Mouse (Mus musculus) stomach, embryonic 16.5 days (tissue): ENCODE results near the gene Rangrf. TPM values are rescaled to one million over a fixed set of nuclear protein-coding genes. Genes with fewer than 3 reads are reported as not detected.
"Not testable (repeated sequence)": the region's sequence is repeated elsewhere in the genome, so short reads cannot be mapped to it uniquely, and the experiment has no call there.

Experiments used
- ATAC-seq: fragments of 200-750 bp; cut with Nextera tagmentation; 2 replicates; pipeline ENCODE4 v1.8.0; 2017; ENCODE audit warnings: moderate number of reproducible peaks, moderate TSS enrichment; ENCODE audit not compliant: insufficient read depth, low FRiP score
- H3K27ac ChIP-seq: fragments of 300-500 bp; sonication (generic); 2 replicates; pipeline ENCODE4 v1.5.1; 2014; ENCODE audit warnings: low read length
- H3K27me3 ChIP-seq: fragments of 300-500 bp; sonication (generic); 2 replicates; pipeline ENCODE4 v1.6.1; 2014; ENCODE audit warnings: low read length, control low read depth, mixed read lengths; ENCODE audit not compliant: control insufficient read depth, insufficient read depth
- H3K36me3 ChIP-seq: fragments of 300-500 bp; sonication (generic); 2 replicates; pipeline ENCODE4 v1.6.1; 2014; ENCODE audit warnings: low read length; ENCODE audit not compliant: control insufficient read depth, insufficient read depth
- H3K4me1 ChIP-seq: fragments of 300-500 bp; sonication (generic); 2 replicates; pipeline ENCODE4 v1.6.1; 2014; ENCODE audit warnings: low read length, control low read depth, mixed read lengths; ENCODE audit not compliant: control insufficient read depth, insufficient read depth
- H3K4me2 ChIP-seq: fragments of 300-500 bp; sonication (generic); 2 replicates; pipeline ENCODE4 v1.6.1; 2014; ENCODE audit warnings: low read depth, low read length, mixed read lengths
- H3K4me3 ChIP-seq: fragments of 300-500 bp; sonication (generic); replicated peaks from 2 replicates; pipeline ENCODE4 v1.5.1; 2014; ENCODE audit warnings: mild to moderate bottlenecking, low read length
- H3K9ac ChIP-seq: fragments of 300-500 bp; sonication (generic); 2 replicates; pipeline ENCODE4 v1.6.1; 2014; ENCODE audit warnings: low read length
- H3K9me3 ChIP-seq: fragments of 300-500 bp; sonication (generic); replicated peaks from 2 replicates; pipeline ENCODE4 v1.6.1; 2016; ENCODE audit warnings: low read length, control low read depth; ENCODE audit not compliant: control insufficient read depth
- WGBS: fragments of 180-500 bp; shearing (Covaris S2); extraction: QIAGEN DNeasy Blood & Tissue Kit; methylation state at CpG from one replicate; pipeline ENCODE4 v1.1.7; 2014; 5-methylcytosine and 5-hydroxymethylcytosine counted together
- polyA plus RNA-seq: library from polyadenylated mRNA; unstranded; fragments of >200 nt; fragmentation: Nextera tagmentation; extraction: Ambion mirVana; gene quantifications from 2 replicates; pipeline ENCODE4 v1.2.1, GENCODE M21; 2015

Gene Rangrf
- polyA plus RNA-seq, 1 experiment from 2014 or later = 57.6 TPM

DNA sequence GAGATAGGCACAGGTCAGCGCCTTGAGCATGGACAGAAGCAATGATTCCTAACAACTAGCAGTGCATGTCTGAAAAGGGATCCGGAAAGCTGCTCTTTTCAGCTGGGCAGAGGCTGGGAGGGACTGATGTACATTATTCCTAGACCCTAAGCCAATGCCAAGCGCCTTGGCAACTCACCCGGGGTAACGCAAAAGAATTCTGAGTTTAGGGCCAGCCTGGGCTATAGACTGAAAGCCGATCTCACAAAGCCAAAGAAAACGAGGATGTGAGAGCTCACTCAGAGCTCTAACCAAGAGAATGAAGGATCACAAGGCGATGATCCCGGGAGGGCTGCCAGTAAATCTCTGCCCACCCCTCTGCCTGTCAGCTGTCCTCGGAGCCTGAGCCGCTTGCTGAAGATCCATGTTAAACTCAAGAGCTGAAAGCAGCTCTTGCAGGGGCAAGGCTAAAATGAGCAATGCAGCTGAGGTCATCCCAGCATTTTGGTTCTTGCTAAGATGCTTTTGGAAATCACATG, 12.4 kb upstream of the Rangrf start:
- Histone ChIP-seq H3K4me3 (no peak overlapping the region), H3K9ac (no peak overlapping the region), H3K27ac (no peak overlapping the region), H3K9me3 (no peaks in the 10 kb centered on the region), H3K27me3 (no peaks in the 10 kb centered on the region), H3K36me3 (peaks cover 4% of the 10 kb centered on the region; the same call in 1 of the 2 replicates), H3K4me2 (no peak overlapping the region), H3K4me1 (no peaks in the 10 kb centered on the region; the same call in 1 of the 2 replicates)
- no peak for ATAC-seq
- 88% methylated on average over 11 of the region's 11 CpGs for WGBS

DNA sequence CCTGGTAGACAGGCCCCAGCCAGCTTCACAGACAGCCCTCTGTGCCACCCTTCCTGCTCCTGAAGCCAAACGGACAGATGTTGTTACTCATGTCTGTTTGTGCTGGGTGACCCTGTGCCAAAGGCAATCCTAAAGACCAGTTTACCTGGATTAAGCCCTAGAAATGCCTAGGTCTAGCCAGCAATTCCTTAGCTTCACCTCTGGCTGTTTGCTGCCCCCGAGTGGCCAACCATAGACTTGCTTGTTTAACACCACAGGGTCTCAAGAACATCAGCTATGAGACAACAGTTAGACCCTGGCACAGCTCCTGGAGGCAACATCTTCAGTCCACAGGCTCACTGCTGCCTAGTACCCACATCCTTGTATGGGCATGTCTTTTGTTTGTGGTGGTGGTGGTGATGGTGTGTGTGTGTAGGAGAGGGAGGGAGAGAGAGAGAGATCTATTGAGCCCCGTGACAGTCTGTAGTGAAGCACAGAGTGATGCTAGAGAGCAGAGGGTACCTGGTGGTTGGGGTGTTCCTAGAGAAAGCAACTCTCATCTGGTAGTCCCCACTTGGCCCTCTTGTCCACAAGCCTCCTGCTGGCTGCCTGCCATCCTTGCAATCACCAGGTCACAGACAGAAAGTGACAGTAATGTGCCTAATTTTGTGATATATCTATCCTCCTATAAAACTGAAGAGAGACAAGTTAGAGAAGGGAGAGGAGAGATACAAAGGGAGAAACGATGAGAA, 7.8 kb upstream of the Rangrf start:
- H3K9me3 ChIP-seq = no peaks in the 10 kb centered on the region
- H3K4me3 ChIP-seq = no peak overlapping the region
- 0 out of 2 replicates have a peak, but pooled peaks cover 2% of the 10 kb centered on the region for H3K36me3 ChIP-seq
- no peak overlapping the region for H3K27ac ChIP-seq
- no peak overlapping the region for H3K4me2 ChIP-seq
- ATAC-seq = peak; percentile 45; the same call in 1 of the 2 replicates
- 21% methylated on average over 4 of the region's 4 CpGs for WGBS
- H3K9ac ChIP-seq = no peak overlapping the region; the same call in 1 of the 2 replicates
- H3K27me3 ChIP-seq = no peaks in the 10 kb centered on the region
- H3K4me1 ChIP-seq = peaks cover 6% of the 10 kb centered on the region

- Histone ChIP-seq H3K36me3 (no peaks in the 10 kb centered on the region), H3K4me2 (no peak overlapping the region), H3K4me1 (peaks cover 6% of the 10 kb centered on the region), H3K27ac (peak overlapping the region; percentile 76; the same call in 1 of the 2 replicates), H3K9ac (peak overlapping the region; percentile 39; the same call in 1 of the 2 replicates), H3K4me3 (no peak overlapping the region), H3K9me3 (no peaks in the 10 kb centered on the region), H3K27me3 (no peaks in the 10 kb centered on the region)
- WGBS = 61% methylated on average over 3 of the region's 3 CpGs
- ATAC-seq = no peak
These were observed 5.9 kb upstream of the Rangrf start for GRCm38 (mm10) chr11:68980919-68981318.

- ATAC-seq = peak; percentile 85
- H3K9me3 ChIP-seq = no peaks in the 10 kb centered on the region
- H3K4me2 ChIP-seq = no peak overlapping the region
- peak overlapping the region; percentile 79 for H3K27ac ChIP-seq
- H3K36me3 ChIP-seq = no peaks in the 10 kb centered on the region
- WGBS = 34% methylated on average over 5 of the region's 5 CpGs
- H3K27me3 ChIP-seq = no peaks in the 10 kb centered on the region
- no peak overlapping the region for H3K9ac ChIP-seq
- peaks cover 7% of the 10 kb centered on the region for H3K4me1 ChIP-seq
- H3K4me3 ChIP-seq = no peak overlapping the region
These were observed 4.3 kb upstream of the Rangrf start for GRCm38 (mm10) chr11:68979320-68979733.

DNA sequence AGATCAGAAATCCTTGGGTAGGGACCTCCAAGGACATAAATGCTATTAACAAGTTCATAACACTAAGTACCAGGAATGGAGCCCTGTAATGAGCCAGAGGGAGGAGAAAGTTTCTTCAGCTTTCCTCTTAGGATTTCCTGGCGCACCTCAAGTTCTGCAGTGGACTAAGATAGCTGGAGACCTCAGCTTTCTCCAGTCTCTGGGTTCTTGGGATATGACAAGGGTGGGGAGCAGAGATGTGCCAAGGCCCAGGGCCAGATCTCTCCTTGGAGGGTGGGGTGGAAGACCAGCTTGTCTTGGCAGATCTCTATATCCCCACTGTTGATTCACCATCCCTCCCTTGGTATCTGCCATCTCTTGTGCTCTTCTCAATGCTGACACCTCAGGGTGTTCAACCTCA, 616 bp upstream of the Rangrf start:
- H3K4me1 ChIP-seq = peaks cover 15% of the 10 kb centered on the region
- H3K9me3 ChIP-seq = no peaks in the 10 kb centered on the region
- no peak overlapping the region for H3K4me2 ChIP-seq
- H3K9ac ChIP-seq = no peak overlapping the region
- H3K4me3 ChIP-seq = no peak overlapping the region
- 83% methylated on average over 1 of the region's 1 CpGs for WGBS
- no peak overlapping the region for H3K27ac ChIP-seq
- H3K27me3 ChIP-seq = no peaks in the 10 kb centered on the region
- no peaks in the 10 kb centered on the region for H3K36me3 ChIP-seq
- no peak for ATAC-seq

GRCm38 (mm10) chr11:68974059-68974450, 930 bp downstream of the Rangrf start:
- no peak for ATAC-seq
- Histone ChIP-seq H3K9me3 (no peaks in the 10 kb centered on the region), H3K36me3 (no peaks in the 10 kb centered on the region), H3K27ac (no peak overlapping the region), H3K27me3 (no peaks in the 10 kb centered on the region), H3K4me3 (peak overlapping the region; percentile 54), H3K4me2 (peak overlapping the region; percentile 73), H3K4me1 (peaks cover 12% of the 10 kb centered on the region; the same call in 1 of the 2 replicates), H3K9ac (peak overlapping the region; percentile 49)
- WGBS = 36% methylated on average over 6 of the region's 6 CpGs

- Histone ChIP-seq H3K4me1 (peaks cover 12% of the 10 kb centered on the region; the same call in 1 of the 2 replicates), H3K9ac (peak overlapping the region; percentile 64), H3K4me3 (peak overlapping the region; percentile 54), H3K4me2 (peak overlapping the region; percentile 73)
- not testable (repeated sequence) for H3K36me3 ChIP-seq, H3K27ac ChIP-seq, H3K9me3 ChIP-seq, H3K27me3 ChIP-seq
- WGBS = under 1% methylated on average over 37 of the region's 38 CpGs
- peak; percentile 91 for ATAC-seq
These were observed 1.5 kb downstream of the Rangrf start for GRCm38 (mm10) chr11:68973250-68974058.

GRCm38 (mm10) chr11:68970232-68970631, 4.8 kb downstream of the Rangrf start:
- Histone ChIP-seq H3K9me3 (no peaks in the 10 kb centered on the region), H3K4me2 (no peak overlapping the region), H3K4me1 (peaks cover 18% of the 10 kb centered on the region), H3K36me3 (no peaks in the 10 kb centered on the region), H3K27me3 (no peaks in the 10 kb centered on the region), H3K9ac (no peak overlapping the region), H3K4me3 (no peak overlapping the region), H3K27ac (no peak overlapping the region)
- 64% methylated on average over 4 of the region's 4 CpGs for WGBS
- no peak for ATAC-seq

DNA sequence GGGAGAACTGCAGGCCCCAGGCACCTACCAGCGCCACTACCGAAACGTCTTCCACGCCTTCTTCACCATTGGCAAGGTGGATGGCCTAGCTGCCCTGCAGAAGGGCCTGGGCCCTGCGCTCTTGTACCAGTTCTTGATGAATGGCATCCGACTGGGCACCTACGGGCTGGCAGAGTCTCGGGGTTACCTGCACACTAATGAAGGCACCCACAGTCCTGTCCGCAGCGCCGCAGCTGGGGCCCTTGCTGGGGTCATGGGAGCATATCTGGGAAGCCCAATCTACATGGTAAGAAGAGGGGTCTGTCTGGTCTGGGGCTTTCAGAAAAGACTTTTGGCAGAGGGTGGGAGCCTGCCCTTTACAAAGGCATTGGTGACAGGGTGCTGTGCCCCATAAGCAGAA, 6.2 kb downstream of the Rangrf start:
- no peaks in the 10 kb centered on the region for H3K36me3 ChIP-seq
- 84% methylated on average over 11 of the region's 11 CpGs for WGBS
- H3K4me2 ChIP-seq = peak overlapping the region; percentile 90; the same call in 1 of the 2 replicates
- H3K4me1 ChIP-seq = peaks cover 11% of the 10 kb centered on the region
- ATAC-seq = no peak
- H3K27me3 ChIP-seq = no peaks in the 10 kb centered on the region
- no peaks in the 10 kb centered on the region for H3K9me3 ChIP-seq
- no peak overlapping the region for H3K27ac ChIP-seq
- H3K4me3 ChIP-seq = no peak overlapping the region
- 0 out of 2 replicates have a peak overlapping the region, but pooled peaks have one; percentile 52 for H3K9ac ChIP-seq
